Mouse (Mus musculus) ES-E14 (cell line): ENCODE data around the gene Ylpm1. TPM values are rescaled to one million over a fixed set of nuclear protein-coding genes. Genes with fewer than 3 reads are reported as not detected.

Source experiments
- DNase-seq: peaks from one replicate; pipeline ENCODE4 v3.0.0-alpha.2; 2013; ENCODE audit warnings: low read depth, low spot score
- H3K27ac ChIP-seq: 2 replicates; pipeline ENCODE4 v1.5.1; 2012; ENCODE audit warnings: low read depth, mild to moderate bottlenecking, low read length, moderate library complexity, mixed read lengths; ENCODE audit not compliant: poor library complexity, insufficient read depth, severe bottlenecking
- H3K36me3 ChIP-seq: 2 replicates; pipeline ENCODE4 v1.6.1; 2012; ENCODE audit warnings: mild to moderate bottlenecking, low read length, moderate library complexity, mixed read lengths; ENCODE audit not compliant: control insufficient read depth, poor library complexity, insufficient read depth, severe bottlenecking
- H3K4me1 ChIP-seq, 2 experiments: fragments of 150-350 bp in 1 of 2; sonication (generic) in 1 of 2; 2 replicates each; pipeline ENCODE4 v1.6.1; 2012; ENCODE audit warnings: low read length in 2 of 2, mild to moderate bottlenecking in 1 of 2, mixed read lengths in 1 of 2; ENCODE audit not compliant: control insufficient read depth in 2 of 2, insufficient read depth in 2 of 2, poor library complexity in 1 of 2
- H3K4me3 ChIP-seq, 2 experiments: fragments of 150-350 bp in 1 of 2; sonication (generic) in 1 of 2; 2 replicates each; pipeline ENCODE4 v1.5.1; 2012; ENCODE audit warnings: low read length in 2 of 2, low read depth in 1 of 2, mild to moderate bottlenecking in 1 of 2, mixed read lengths in 1 of 2; ENCODE audit not compliant: insufficient read depth in 1 of 2, poor library complexity in 1 of 2, severe bottlenecking in 1 of 2
- H3K9ac ChIP-seq: 2 replicates; pipeline ENCODE4 v1.6.1; 2012; ENCODE audit warnings: low read depth, mild to moderate bottlenecking, low read length, mixed read lengths; ENCODE audit not compliant: poor library complexity, insufficient read depth, severe bottlenecking
- H3K9me3 ChIP-seq: fragments of 150-350 bp; sonication (generic); 2 replicates; pipeline ENCODE4 v1.6.1; 2012; ENCODE audit warnings: low read depth, mild to moderate bottlenecking, low read length; ENCODE audit not compliant: control insufficient read depth, insufficient read depth
- CHD2 ChIP-seq: IDR thresholded peaks from 2 replicates; pipeline ENCODE4 v1.6.1; 2014; ENCODE audit warnings: mild to moderate bottlenecking, low read depth, low read length, inconsistent platforms
- HCFC1 ChIP-seq: IDR thresholded peaks from 2 replicates; pipeline ENCODE4 v1.6.1; 2012; ENCODE audit warnings: low read length, inconsistent platforms, borderline replicate concordance; ENCODE audit not compliant: insufficient read depth
- MAFK ChIP-seq: IDR thresholded peaks from 2 replicates; pipeline ENCODE4 v1.6.1; 2014; ENCODE audit warnings: mild to moderate bottlenecking, low read depth, low read length, inconsistent platforms; ENCODE audit not compliant: insufficient read depth
- ZC3H11A ChIP-seq: IDR thresholded peaks from 2 replicates; pipeline ENCODE4 v1.6.1; 2012; ENCODE audit warnings: low read depth, mild to moderate bottlenecking, inconsistent platforms, low read length, borderline replicate concordance
- ZNF384 ChIP-seq: IDR thresholded peaks from 2 replicates; pipeline ENCODE4 v1.6.1; 2012; ENCODE audit warnings: low read depth, low read length, inconsistent platforms
- in situ Hi-C, 2 experiments: fragments of 600-800 bp; cut with MboI; formaldehyde crosslinking; loops; one replicate each; pipeline ENCODE4 v1.15.1; 2025; ENCODE audit warnings: low sequenced_read_pairs in 2 of 2, inconsistent platforms in 1 of 2; ENCODE audit not compliant: unreplicated experiment in 2 of 2
- total RNA-seq: library from RNA; depleted of rRNA; stranded (reverse); fragments of 300-350 nt; gene quantifications from 2 replicates; pipeline ENCODE4 v1.2.3, GENCODE M21; 2012

Gene Ylpm1
- total RNA-seq, 1 experiment: 38.8 TPM

- no peaks in the 10 kb centered on the region for H3K4me1 ChIP-seq
- TF ChIP-seq HCFC1: no peak
- no peak for TF ChIP-seq ZC3H11A
- TF ChIP-seq ZNF384: no peak
- no peak for TF ChIP-seq CHD2
- H3K36me3 ChIP-seq: peaks cover 4% of the 10 kb centered on the region; the same call in 1 of the 2 replicates
- H3K27ac ChIP-seq: no peak overlapping the region
- in situ Hi-C loops: no loop called here
- H3K9ac ChIP-seq: no peak overlapping the region
- H3K4me3 ChIP-seq: no peak overlapping the region
- no peaks in the 10 kb centered on the region for H3K9me3 ChIP-seq
- no peak for DNase-seq
Measured at GRCm38 (mm10) chr12:84952351-84952750, 43.8 kb upstream of the Ylpm1 start.

DNA sequence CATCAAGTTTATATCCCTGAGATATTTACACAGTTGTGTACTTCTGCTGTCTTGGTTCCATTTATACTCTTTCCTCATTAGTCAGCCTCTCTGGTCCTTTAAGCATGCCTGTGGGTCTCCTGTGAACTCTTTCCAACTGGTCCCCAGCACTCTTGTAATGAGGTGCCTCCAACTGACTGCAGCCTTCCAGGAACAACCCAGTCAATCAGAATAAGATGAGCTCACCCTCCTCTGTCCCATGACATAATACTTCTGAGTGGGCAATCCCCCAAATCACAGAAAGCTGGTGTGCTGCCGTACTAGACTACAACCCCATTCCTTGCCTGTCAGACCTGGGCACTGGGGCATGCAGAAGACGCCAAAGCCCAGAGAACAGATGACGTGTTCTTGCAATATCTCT lies 39.8 kb upstream of the Ylpm1 start:
- no peaks in the 10 kb centered on the region for H3K36me3 ChIP-seq
- H3K4me3 ChIP-seq: no peak overlapping the region
- TF ChIP-seq MAFK: no peak
- TF ChIP-seq ZC3H11A: no peak
- no peak for TF ChIP-seq ZNF384
- TF ChIP-seq CHD2: no peak
- TF ChIP-seq HCFC1: no peak
- no peak overlapping the region for H3K9ac ChIP-seq
- in situ Hi-C loops: no loop called here
- no peaks in the 10 kb centered on the region for H3K4me1 ChIP-seq
- DNase-seq: no peak
- H3K27ac ChIP-seq: no peak overlapping the region
- H3K9me3 ChIP-seq: no peaks in the 10 kb centered on the region

- TF ChIP-seq ZC3H11A (no peak), ZNF384 (no peak)
- H3K27ac ChIP-seq: no peak overlapping the region
- H3K4me3 ChIP-seq: no peak overlapping the region
- in situ Hi-C loops: no loop called here
- H3K9ac ChIP-seq: no peak overlapping the region
- no peak for DNase-seq
- H3K4me1 ChIP-seq: no peaks in the 10 kb centered on the region; a peak in 1 of 4 replicates
- H3K36me3 ChIP-seq: no peaks in the 10 kb centered on the region
- H3K9me3 ChIP-seq: no peaks in the 10 kb centered on the region
Measured at GRCm38 (mm10) chr12:84958794-84959356, 37.2 kb upstream of the Ylpm1 start.

- Histone ChIP-seq H3K4me3 (no peak overlapping the region), H3K9ac (no peak overlapping the region; the same call in 1 of the 2 replicates), H3K9me3 (no peaks in the 10 kb centered on the region), H3K36me3 (no peaks in the 10 kb centered on the region), H3K4me1 (no peaks in the 10 kb centered on the region; a peak in 1 of 4 replicates), H3K27ac (no peak overlapping the region)
- in situ Hi-C loops: no loop called here
- TF ChIP-seq ZNF384 (no peak), HCFC1 (no peak), MAFK (no peak), ZC3H11A (no peak), CHD2 (no peak)
- DNase-seq: no peak
Measured at GRCm38 (mm10) chr12:84962606-84963005, 33.5 kb upstream of the Ylpm1 start.

DNA sequence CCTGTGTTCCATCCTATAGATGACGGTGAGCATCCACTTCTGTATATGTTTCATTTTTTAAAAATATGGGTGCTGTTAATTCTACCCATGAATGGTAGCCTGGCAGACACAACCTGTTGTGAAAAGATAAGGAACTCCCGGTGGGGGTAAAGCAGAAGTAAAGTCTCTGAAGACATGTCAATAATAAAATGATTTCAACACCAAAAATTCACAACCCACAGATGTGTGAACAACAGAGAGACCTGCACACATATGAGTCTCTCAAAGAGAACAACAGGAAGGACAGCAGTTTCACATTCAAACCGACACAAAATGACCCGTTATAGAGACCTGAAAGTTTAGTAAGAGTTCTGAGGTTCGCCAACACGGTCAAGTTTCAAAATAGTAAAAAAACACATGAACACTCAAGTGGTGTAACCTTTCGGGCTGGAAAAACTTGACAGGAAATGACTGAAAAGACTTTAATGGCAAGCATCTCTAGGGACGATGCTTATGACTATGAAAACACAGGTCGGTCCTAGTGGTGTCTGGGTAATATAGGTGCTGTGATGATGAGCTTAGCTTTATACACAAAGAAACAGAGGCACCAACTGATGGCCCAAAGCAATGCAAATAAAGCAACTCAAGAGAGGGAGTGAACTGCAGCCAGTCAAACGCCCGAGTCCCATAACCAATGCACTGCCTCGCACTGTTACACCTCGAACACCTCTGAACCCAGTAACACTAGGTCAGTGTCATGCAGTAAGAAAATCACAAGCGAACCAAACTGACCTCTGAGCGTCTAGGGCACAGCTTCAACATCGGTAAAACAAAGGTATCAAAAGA lies 27.1 kb upstream of the Ylpm1 start:
- Histone ChIP-seq H3K36me3 (no peaks in the 10 kb centered on the region; the same call in 1 of the 2 replicates), H3K27ac (no peak overlapping the region), H3K4me3 (peak overlapping the region in 1 of 2 experiments; percentile 94; a peak in 2 of 4 replicates), H3K9ac (no peak overlapping the region), H3K9me3 (no peaks in the 10 kb centered on the region), H3K4me1 (no peaks in the 10 kb centered on the region)
- no peak for TF ChIP-seq ZC3H11A
- no peak for TF ChIP-seq MAFK
- TF ChIP-seq HCFC1: no peak
- no peak for TF ChIP-seq ZNF384
- TF ChIP-seq CHD2: no peak
- in situ Hi-C loops: no loop called here
- DNase-seq: no peak
